Mouse (Mus musculus): ENCODE measurements around the gene Apol7b.
"Not testable (repeated sequence)": the region's sequence is repeated elsewhere in the genome, so short reads cannot be mapped to it uniquely, and the experiment has no call there.

Apol7b gene

GRCm38 (mm10) chr15:77447392-77447791, at the start of gene Apol7b:
Apol7b (minus strand) TSS chr15:77447492.
- peak; percentile 1 for DNase-seq (ENCODE audit: low read depth, low spot score)

- DNase-seq (ENCODE audit: low read depth, low spot score): not testable (repeated sequence)
Observed at GRCm38 (mm10) chr15:77494694-77495093, 47.4 kb upstream of the Apol7b start.

- DNase-seq (ENCODE audit: low read depth, low spot score): not testable (repeated sequence)
Observed at GRCm38 (mm10) chr15:77493181-77493580, 45.9 kb upstream of the Apol7b start.

- DNase-seq (ENCODE audit: low read depth, low spot score): no peak
Observed at GRCm38 (mm10) chr15:77482140-77482794, 35.0 kb upstream of the Apol7b start.

- not testable (repeated sequence) for DNase-seq (ENCODE audit: low read depth, low spot score)
Observed at GRCm38 (mm10) chr15:77476693-77477092, 29.4 kb upstream of the Apol7b start, which contains the start of gene Apol10a. Apol10a (plus strand) TSS chr15:77477047.

DNA sequence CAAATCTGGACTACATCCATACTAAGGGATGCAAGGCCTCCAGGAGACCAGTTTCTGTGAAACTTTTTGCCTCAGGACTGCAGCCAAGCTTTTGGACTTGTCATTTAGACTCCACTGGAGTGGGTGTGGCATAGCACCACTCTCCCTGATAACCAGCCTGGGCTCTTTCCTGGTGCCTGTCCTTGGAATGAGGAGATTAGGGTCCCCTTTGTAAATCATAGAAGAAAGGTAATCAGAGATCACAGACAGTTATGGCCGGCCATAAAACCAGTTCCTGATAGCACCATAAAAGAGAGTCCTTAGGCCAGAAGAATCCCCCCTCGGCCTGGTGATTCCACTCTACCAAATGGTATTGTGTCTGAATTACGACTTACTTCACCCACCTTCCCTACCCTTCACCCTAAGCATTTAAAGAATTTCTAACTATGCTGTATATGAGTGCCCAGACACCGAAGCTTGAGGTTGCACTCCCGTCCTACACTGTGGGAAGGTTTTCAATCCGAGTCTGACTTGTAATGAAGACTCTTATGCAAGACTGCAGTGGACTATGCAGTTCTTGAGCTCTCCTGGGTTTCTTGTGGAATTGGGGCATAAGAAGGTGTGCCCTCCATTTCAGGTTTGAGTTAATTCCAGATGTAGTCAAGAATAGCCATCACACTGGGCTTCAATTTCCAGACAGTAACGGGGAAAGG, 27.6 kb upstream of the Apol7b start:
- DNase-seq (ENCODE audit: low read depth, low spot score): not testable (repeated sequence)

DNA sequence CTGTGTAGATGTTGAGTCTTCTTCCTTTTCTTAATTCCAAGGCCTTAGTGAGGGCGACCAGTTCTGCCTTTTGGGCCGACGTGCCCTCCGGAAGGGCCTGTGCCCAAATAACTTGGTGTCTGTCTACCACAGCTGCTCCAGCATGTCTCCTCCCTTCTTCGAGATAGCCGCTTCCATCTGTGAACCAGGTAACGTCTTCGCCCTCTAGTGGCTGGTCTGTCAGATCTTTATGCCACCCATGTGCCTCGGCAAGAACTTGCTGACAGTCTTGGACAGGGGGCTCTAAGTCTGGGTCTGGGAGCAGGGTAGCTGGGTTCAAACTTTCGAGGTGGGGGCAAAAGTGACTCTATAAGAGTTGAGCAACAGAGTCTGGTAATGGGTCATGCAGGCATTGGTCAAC, 2.6 kb upstream of the Apol7b start:
- DNase-seq (ENCODE audit: low read depth, low spot score): peak; percentile 25

GRCm38 (mm10) chr15:77445668-77446067, 1.6 kb downstream of the Apol7b start:
- DNase-seq (ENCODE audit: low read depth, low spot score): not testable (repeated sequence)

GRCm38 (mm10) chr15:77444746-77445145, 2.5 kb downstream of the Apol7b start:
- DNase-seq (ENCODE audit: low read depth, low spot score): not testable (repeated sequence)

DNA sequence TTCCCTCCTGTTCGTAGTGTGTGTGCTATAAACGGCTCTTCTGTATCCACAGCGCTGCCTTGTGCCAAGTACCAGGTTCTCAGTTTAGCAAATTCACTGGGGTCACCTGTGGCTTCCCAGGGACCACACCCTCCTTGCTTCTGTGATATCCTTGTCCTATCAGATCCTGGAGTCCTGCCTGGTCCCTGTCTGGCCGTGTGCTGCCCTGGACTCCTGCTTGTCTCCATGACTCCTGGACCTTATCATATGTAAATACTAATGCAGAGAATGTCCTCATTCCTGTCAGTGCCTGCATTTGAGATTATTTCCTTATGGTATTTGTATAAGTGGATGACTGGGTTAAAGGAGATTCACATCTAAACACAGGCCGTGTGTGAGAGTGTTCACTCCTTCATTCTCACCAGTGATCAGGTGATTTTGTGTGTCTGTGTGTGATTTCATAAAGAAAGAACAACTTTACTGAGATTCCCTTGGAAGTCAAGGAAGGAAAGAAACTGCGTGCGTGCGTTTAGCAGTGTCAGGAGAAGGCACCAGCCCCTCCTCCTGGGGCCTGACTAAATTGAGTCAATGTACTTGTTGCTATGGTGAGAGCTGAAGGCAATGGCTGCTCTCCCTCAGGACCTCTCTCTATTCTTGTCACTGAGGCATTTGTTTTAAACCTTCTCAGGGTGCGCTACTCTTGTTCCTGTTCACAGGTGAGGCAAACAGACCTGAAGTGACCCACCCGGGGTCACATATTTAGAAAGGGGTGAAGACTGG, 18.4 kb downstream of the Apol7b start:
- not testable (repeated sequence) for DNase-seq (ENCODE audit: low read depth, low spot score)

- not testable (repeated sequence) for DNase-seq (ENCODE audit: low read depth, low spot score)
Observed at GRCm38 (mm10) chr15:77422925-77423324, 24.4 kb downstream of the Apol7b start.

DNA sequence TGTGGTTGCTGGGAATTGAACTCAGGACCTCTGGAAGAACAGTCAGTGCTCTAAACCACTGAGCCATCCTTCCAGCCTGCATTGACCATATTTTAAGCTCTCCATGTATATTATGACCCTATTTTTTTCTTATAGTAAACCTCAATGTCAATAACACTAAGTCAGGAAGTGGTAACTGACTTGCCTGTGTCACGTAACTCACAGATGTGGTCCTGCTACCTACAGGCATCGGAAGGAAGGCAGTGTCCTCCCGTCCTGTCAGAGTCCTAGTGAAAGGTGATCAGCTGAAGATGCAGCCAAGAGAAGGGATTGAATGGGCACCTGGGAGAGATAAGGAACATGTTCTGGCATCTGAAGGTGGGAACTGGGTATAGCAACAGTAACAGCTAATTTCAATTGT, 27.6 kb downstream of the Apol7b start:
- not testable (repeated sequence) for DNase-seq (ENCODE audit: low read depth, low spot score)

DNA sequence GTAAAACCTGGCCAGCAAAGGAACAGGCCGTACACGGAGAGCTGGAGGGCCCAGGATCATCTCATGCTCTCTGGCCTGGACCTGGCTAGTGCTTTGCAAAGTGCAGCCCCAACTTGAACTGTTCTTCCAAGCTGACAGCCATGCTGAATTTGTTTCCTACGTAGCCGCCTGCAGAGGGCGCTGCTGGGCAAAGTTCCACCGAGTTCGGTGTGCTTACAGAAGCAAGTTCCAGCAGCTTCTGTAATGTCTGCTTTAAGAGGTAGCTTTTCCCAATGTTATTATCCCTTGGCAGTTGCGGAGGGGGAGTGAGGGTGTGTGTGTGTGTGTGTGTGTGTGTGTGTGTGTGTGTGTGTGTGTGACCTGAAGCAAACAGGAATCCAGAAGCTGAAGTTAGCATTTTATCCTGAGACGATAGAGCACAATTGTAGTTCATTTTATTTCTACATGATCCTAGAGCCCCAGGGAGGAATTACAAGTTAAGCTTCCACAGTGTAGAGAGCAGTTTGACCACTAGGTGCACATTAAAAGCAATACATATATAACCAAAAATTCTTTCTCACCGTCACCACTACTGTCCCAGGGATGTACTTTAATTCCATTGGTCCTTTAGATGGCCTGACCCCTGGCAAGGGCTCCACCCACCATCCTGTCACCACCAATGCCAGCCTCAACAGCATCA, 30.5 kb downstream of the Apol7b start:
- DNase-seq (ENCODE audit: low read depth, low spot score): not testable (repeated sequence)

DNA sequence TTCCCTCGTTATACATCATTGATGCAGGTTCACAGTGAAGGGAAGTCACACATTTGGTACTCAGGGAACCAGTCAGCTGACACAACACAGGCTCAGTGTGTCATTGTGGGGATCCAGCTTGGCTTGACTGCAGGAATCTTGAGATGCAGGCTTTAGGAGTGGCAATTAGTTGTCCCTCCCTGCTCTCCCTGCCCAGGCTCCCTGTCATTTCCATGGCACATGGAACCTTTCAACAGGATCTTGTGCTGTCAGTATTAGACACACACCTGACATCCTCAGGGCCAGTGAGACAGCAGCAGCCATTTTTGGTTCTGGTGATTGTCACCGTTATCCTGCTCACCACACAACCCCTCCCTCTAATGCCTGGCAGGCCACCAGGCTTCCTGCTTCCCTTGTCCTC, 31.6 kb downstream of the Apol7b start:
- not testable (repeated sequence) for DNase-seq (ENCODE audit: low read depth, low spot score)

DNA sequence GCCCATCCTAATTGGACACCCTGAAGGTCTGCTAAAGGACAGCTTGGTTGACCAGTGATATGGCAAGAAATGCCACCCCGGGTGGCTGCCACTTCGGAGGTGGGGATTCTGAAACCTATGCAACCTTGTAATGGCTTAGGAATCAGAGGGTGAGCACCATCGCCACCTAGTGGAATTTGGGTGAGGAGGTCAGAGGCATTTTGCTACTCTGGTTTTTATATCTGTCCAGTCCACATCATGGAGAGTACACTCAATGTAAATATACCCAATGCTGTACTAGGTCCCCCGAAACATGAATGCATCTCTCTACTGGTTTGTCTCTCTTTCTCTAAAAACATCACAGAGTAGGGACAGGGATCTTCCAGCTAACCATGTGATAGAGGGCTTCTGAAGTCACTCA, 34.6 kb downstream of the Apol7b start:
- peak; percentile 5 for DNase-seq (ENCODE audit: low read depth, low spot score)

DNA sequence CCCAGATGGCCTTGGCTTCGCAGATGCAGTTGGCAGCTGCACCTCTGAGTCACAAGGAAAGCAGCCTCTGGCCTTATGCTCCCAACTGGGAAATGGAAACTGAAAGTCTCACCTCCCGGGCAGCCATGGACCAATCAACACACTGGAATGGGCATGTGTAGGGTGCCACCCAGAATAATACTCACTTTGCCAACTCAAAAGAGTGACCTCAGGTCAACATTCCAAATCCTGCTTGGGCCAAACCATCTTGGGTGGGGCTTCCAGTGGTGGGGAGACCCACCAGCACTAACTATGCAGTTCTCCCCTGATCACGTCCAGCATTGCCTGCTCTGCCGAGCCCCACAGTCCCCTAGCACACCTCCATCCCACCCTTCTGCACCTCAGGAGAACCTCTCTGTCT, 36.3 kb downstream of the Apol7b start, which contains the start of gene Apol9a:
Gene Apol9a (minus strand): TSS at position 101 of the 400 bp plus-strand sequence.
- DNase-seq (ENCODE audit: low read depth, low spot score): not testable (repeated sequence)

- peak; percentile 84 for DNase-seq (ENCODE audit: low read depth, low spot score)
Observed at GRCm38 (mm10) chr15:77406370-77406769, 40.9 kb downstream of the Apol7b start.

- not testable (repeated sequence) for DNase-seq (ENCODE audit: low read depth, low spot score)
Observed at GRCm38 (mm10) chr15:77399027-77399426, 48.3 kb downstream of the Apol7b start, which contains the start of gene Apol7a. Apol7a (minus strand) TSS chr15:77399110.

GRCm38 (mm10) chr15:77397450-77398132, 49.7 kb downstream of the Apol7b start:
- DNase-seq (ENCODE audit: low read depth, low spot score): not testable (repeated sequence)

GRCm38 (mm10) chr15:77393832-77394231, 53.5 kb downstream of the Apol7b start:
- DNase-seq (ENCODE audit: low read depth, low spot score): not testable (repeated sequence)

DNA sequence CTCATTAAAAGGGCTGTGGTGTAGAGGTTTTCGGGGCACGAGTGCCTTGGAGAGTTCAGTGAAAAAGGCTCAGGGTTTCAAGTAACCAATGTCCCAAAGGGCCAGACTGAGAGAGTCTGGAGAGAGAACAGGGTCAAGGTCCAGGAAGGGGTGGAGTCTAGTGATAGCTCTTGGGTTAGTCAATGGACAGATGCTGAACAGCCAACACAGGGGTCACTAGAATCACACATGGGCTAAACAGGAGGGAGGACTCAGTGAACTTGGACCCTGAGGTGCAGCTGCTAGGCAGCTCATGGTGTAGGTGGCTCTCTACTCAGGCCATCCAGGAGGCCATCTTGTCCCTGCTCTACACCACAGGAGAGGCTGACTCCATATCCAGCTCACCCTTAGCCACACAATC, 59.8 kb downstream of the Apol7b start:
- DNase-seq (ENCODE audit: low read depth, low spot score): no peak
